Mouse (Mus musculus): ENCODE measurements around the gene Asb2.

GRCm38 (mm10) chr12:103368777-103369176 lies 13.0 kb upstream of the Asb2 start:
- TF ChIP-seq GATA1 (IDR thresholded peaks at IDR 0.05; ENCODE audit: borderline replicate concordance, low read length) (no peak), FLI1 (IDR thresholded peaks at IDR 0.05; ENCODE audit: low read length) (no peak)
